Mouse (Mus musculus): ENCODE measurements around the gene Arhgap42. TPM values are rescaled to one million over a fixed set of nuclear protein-coding genes. Genes with fewer than 3 reads are reported as not detected.

The Arhgap42 gene
- total RNA-seq, 2 experiments from 2014 or later, result 14.6 to 16.4 TPM

DNA sequence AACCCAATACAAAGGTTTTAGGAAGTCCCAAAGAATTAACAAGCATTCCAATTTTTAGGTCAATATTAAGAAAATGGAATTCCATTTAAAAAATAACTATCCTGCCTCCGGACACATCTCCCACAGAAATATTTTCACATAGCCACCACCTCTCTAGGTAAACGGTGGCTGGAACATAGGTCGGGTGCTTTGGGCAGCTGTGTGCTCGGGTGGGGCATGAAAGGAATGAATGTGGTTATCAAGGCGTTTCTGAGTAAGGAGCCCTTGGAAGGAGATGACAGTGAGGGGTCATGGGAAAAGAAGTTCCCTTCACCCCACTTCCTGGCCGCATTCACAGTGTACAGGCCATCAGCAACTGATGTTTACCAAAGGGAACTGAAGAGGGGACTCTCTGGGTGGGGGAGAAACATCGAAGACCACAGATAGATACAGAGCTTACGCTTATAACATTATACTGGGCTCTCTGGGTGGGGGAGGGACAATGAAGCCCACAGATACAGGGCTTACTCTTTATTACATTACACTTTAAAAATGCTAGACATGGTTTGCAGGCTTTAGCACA is 38.0 kb downstream of the Arhgap42 start:
- DNase-seq (ENCODE audit: extremely low spot score in 1 of 2, low spot score in 2 of 2), result no peak
- intact Hi-C loops (cut with DNase I), result no loop called here

DNA sequence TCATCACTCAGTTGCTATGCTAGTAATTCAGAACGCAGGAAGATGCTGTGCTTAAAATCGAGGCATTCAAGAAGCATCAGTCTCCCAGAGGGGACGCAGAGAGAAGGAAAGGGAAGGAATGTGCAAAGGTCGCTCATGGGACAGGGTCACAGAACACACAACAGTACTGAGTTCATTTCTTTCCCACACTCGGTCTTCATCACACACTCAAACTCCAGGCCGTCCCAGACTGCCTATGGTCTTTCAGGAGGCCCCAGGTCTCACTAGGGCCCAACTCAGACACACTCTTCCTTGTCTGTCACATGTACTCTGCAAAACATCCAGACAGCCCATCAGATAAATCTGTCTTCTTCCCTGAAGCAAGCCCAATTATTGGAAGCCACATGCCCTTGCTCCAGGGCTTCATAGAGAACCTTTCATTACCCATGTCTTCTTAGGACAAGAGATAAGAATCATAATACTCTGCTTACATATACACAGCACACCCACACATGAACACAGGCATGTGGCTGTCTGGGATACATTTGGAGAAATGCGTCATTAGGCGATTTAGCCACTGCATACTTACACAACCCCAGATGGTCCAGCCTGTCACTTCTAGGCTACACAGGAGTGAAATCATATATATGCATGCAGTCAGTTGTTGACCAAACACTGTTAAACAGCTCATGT is 39.6 kb downstream of the Arhgap42 start:
- no peak for TF ChIP-seq CTCF (IDR thresholded peaks at IDR 0.05)
- H3K27ac ChIP-seq, result no peak overlapping the region
- DNase-seq (ENCODE audit: extremely low spot score in 1 of 2, low spot score in 2 of 2), result no peak
- intact Hi-C loops (cut with DNase I), result no loop called here
- no peak overlapping the region for H3K4me3 ChIP-seq

More for the DNA sequence above, 38.0 kb downstream of the Arhgap42 start:
- no peak overlapping the region for H3K27ac ChIP-seq
- no peak for TF ChIP-seq CTCF (IDR thresholded peaks at IDR 0.05)
- H3K4me3 ChIP-seq, result no peak overlapping the region

- Histone ChIP-seq H3K4me3 (no peak overlapping the region), H3K27ac (no peak overlapping the region)
- intact Hi-C loops (cut with DNase I), result no loop called here
- no peak for DNase-seq (ENCODE audit: extremely low spot score in 1 of 2, low spot score in 2 of 2)
- TF ChIP-seq CTCF (IDR thresholded peaks at IDR 0.05), result no peak
These were observed 40.3 kb downstream of the Arhgap42 start for GRCm38 (mm10) chr9:9198645-9199044.

- Histone ChIP-seq H3K4me3 (no peak overlapping the region), H3K27ac (no peak overlapping the region)
- no peak for TF ChIP-seq CTCF (IDR thresholded peaks at IDR 0.05)
- no peak for DNase-seq (ENCODE audit: extremely low spot score in 1 of 2, low spot score in 2 of 2)
- intact Hi-C loops (cut with DNase I), result no loop called here
These were observed 42.9 kb downstream of the Arhgap42 start for GRCm38 (mm10) chr9:9196046-9196445.

DNA sequence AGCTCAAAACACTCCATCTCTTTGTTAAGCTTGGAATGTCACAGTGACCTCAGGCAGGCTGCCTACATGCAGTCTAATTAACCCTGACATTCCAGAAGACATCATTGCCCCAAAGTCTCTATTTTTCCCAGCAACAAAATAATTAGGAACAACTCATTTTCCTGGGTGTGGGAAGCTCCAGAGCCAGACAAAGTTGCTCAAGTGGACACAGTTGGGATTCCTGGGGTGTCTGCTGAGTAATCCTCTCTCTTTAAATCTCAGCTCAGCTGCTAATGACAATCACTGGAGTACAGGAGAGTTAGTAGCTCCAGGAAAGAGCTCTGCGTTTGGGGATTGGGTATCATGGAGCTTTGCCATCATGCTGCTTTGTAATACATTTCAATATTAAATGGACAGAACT is 44.4 kb downstream of the Arhgap42 start:
- DNase-seq (ENCODE audit: extremely low spot score in 1 of 2, low spot score in 2 of 2), result no peak
- Histone ChIP-seq H3K27ac (no peak overlapping the region), H3K4me3 (no peak overlapping the region)
- intact Hi-C loops (cut with DNase I), result no loop called here
- no peak for TF ChIP-seq CTCF (IDR thresholded peaks at IDR 0.05)

- intact Hi-C loops (cut with DNase I), result no loop called here
- DNase-seq (ENCODE audit: extremely low spot score in 1 of 2, low spot score in 2 of 2), result no peak
- Histone ChIP-seq H3K27ac (no peak overlapping the region), H3K4me3 (no peak overlapping the region)
- TF ChIP-seq CTCF (IDR thresholded peaks at IDR 0.05), result no peak
These were observed 46.2 kb downstream of the Arhgap42 start for GRCm38 (mm10) chr9:9192716-9193115.

GRCm38 (mm10) chr9:9190835-9191234 is 48.1 kb downstream of the Arhgap42 start:
- no peak overlapping the region for H3K27ac ChIP-seq
- intact Hi-C loops (cut with DNase I), result no loop called here
- TF ChIP-seq CTCF (IDR thresholded peaks at IDR 0.05), result no peak
- H3K4me3 ChIP-seq, result no peak overlapping the region
- DNase-seq (ENCODE audit: extremely low spot score in 1 of 2, low spot score in 2 of 2), result no peak

- DNase-seq (ENCODE audit: extremely low spot score in 1 of 2, low spot score in 2 of 2), result no peak
- TF ChIP-seq CTCF (IDR thresholded peaks at IDR 0.05), result no peak
- H3K27ac ChIP-seq, result no peak overlapping the region
- no peak overlapping the region for H3K4me3 ChIP-seq
- intact Hi-C loops (cut with DNase I), result no loop called here
These were observed 50.7 kb downstream of the Arhgap42 start for GRCm38 (mm10) chr9:9188167-9188566.

GRCm38 (mm10) chr9:9177745-9178144 is 61.2 kb downstream of the Arhgap42 start:
- H3K27ac ChIP-seq, result no peak overlapping the region
- no peak overlapping the region for H3K4me3 ChIP-seq
- no peak for TF ChIP-seq CTCF (IDR thresholded peaks at IDR 0.05)
- no peak for DNase-seq (ENCODE audit: extremely low spot score in 1 of 2, low spot score in 2 of 2)
- intact Hi-C loops (cut with DNase I), result no loop called here

- TF ChIP-seq CTCF (IDR thresholded peaks at IDR 0.05), result no peak
- no peak for DNase-seq (ENCODE audit: extremely low spot score in 1 of 2, low spot score in 2 of 2)
- intact Hi-C loops (cut with DNase I), result no loop called here
- Histone ChIP-seq H3K4me3 (no peak overlapping the region), H3K27ac (no peak overlapping the region)
These were observed 64.0 kb downstream of the Arhgap42 start for GRCm38 (mm10) chr9:9174924-9175323.

- no peak overlapping the region for H3K27ac ChIP-seq
- intact Hi-C loops (cut with DNase I), result no loop called here
These were observed 64.7 kb downstream of the Arhgap42 start for GRCm38 (mm10) chr9:9174206-9174605.

DNA sequence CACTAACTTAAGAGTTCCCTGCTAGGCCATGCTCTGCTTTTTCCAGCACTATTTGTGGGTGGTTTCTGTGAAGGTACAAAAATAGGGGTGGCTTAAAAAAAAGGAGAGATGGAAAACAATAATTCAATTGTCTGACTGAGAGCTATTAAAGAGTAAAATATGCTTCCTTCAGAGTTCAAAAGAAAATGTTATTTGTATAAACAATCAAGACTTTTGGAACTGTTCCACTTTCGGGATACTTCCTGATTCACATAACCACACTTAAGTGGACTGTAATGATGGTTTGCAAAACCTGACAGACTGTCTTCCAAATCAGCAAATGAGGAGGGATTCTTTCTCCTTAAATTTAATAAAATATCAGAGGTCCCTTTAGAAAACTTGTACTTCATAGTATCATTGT is 65.8 kb downstream of the Arhgap42 start:
- no peak for DNase-seq (ENCODE audit: extremely low spot score in 1 of 2, low spot score in 2 of 2)
- no peak overlapping the region for H3K4me3 ChIP-seq
- no peak overlapping the region for H3K27ac ChIP-seq
- no peak for TF ChIP-seq CTCF (IDR thresholded peaks at IDR 0.05)
- intact Hi-C loops (cut with DNase I), result loop anchor here (1.0 kb wide), 1 partner anchor 72 kb away; no protein-coding TSS in a partner anchor

More at GRCm38 (mm10) chr9:9174206-9174605, 64.7 kb downstream of the Arhgap42 start:
- no peak overlapping the region for H3K4me3 ChIP-seq
- no peak for TF ChIP-seq CTCF (IDR thresholded peaks at IDR 0.05)
- no peak for DNase-seq (ENCODE audit: extremely low spot score in 1 of 2, low spot score in 2 of 2)

All from left cerebral cortex, adult 2 months (tissue).